Mouse (Mus musculus) splenic B cell, adult 2 months (primary cell): ENCODE results near the gene Hipk4.

Source experiments
- DNase-seq: peaks from one replicate; pipeline ENCODE4 v3.0.0-alpha.2; 2011; ENCODE audit warnings: low read depth, low spot score
- H3K27me3 ChIP-seq: 2 replicates; pipeline ENCODE4 v1.6.1; 2012; ENCODE audit warnings: mild to moderate bottlenecking, low read length, moderate library complexity, mixed read lengths; ENCODE audit not compliant: control insufficient read depth, poor library complexity, insufficient read depth, severe bottlenecking
- H3K36me3 ChIP-seq: 2 replicates; pipeline ENCODE4 v1.6.1; 2012; ENCODE audit warnings: mild to moderate bottlenecking, low read length, moderate library complexity, mixed read lengths; ENCODE audit not compliant: control insufficient read depth, poor library complexity, insufficient read depth, severe bottlenecking

Hipk4 gene

DNA sequence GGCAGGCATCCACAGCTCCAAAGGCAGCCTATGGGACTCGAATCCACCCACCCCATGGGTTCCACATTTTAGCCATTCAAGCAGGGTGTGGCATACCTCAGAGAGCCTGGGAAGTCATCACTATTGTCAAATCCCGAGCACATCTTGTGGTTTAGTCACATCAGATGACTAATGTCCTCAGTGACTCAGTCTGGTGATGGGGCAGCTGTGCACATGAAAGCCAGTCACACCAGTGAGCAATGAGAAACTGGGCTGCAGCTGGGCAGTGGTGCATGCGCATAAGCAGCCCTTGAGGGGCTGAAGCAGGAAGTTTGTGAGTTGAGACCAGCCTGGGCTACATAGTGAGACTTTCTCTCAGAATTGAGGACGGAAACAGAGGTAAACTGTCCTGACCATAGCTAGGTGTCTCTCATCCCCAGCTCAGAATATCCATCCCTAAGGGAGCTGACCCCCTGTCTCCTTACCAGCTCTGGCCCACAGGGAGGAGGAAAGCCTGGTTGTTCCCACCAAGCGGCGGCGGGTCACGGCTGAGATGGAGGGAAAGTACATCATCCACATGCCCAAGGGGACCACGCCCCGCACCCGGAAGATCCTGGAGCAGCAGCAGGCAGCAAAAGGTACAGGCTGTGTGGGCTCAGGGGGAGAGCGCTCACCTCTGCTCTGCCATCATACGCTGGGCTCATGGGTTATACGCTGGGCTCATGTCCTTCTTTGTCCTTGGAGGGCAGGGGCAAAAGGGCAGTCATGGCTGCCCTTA is 51.2 kb downstream of the Hipk4 start:
- peak; percentile 32 for DNase-seq
- no peaks in the 10 kb centered on the region for H3K27me3 ChIP-seq
- peaks cover 1% of the 10 kb centered on the region; the same call in 1 of the 2 replicates for H3K36me3 ChIP-seq

DNA sequence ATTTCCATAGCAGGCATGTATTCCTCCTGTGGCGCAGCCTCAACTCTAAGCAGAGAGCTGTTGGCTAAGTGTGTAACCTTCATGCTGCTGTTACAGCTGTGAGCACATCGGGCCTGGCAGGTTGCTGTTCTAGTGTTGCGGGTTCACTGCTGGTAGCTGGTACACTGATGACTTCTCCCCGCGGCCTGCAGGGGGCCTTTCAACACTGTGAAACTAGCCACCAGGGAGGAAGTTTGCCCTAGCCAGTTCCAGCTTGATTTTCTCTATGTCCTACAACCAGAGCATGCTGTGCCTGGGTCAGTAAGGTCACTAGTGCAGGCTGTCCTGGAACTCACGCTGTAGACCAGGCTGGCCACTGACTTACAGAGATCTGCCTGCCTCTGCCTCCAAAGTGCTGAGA is 53.8 kb downstream of the Hipk4 start:
- Histone ChIP-seq H3K36me3 (peaks cover 1% of the 10 kb centered on the region; the same call in 1 of the 2 replicates), H3K27me3 (no peaks in the 10 kb centered on the region)
- peak; percentile 75 for DNase-seq

DNA sequence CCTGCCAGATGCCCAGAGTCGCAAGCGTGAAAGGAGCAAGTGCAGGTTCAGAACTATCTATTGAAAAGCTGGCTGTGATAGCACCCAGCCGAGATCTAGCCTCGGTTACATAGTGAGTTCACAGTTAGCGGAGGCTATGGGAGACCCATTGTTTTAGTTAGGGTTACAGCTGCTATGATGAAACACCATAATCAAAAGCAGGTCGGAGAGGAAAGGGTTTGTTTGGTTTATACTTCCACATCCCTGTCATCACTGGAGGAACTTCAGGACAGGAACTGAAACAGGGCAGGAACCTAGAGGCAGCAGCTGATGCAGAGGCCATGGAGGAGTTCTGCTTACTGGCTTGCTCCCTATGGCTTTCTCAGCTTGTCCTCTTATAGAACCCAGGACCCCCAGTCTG is 54.5 kb downstream of the Hipk4 start:
- Histone ChIP-seq H3K36me3 (peaks cover 1% of the 10 kb centered on the region; the same call in 1 of the 2 replicates), H3K27me3 (no peaks in the 10 kb centered on the region)
- peak; percentile 19 for DNase-seq

DNA sequence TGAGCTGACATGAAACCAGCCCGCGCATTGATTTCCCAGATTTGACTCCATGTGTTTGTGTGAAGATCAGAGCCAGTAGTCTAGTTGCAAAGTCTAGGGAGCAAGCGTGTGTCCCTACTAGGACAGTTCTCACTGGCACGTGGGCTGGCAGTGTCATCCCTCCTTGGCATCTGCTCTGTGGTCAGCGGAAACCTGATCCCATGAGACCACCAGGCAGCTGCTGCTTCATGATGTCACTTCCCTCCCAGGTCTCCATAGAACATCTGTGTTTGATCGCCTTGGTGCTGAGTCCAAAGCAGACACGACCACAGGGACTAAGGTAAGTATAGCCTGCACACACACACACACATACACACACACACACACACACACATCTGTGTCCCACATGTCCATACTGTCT is 55.4 kb downstream of the Hipk4 start:
- DNase-seq = peak; percentile 51
- Histone ChIP-seq H3K36me3 (peaks cover 1% of the 10 kb centered on the region; the same call in 1 of the 2 replicates), H3K27me3 (no peaks in the 10 kb centered on the region)

DNA sequence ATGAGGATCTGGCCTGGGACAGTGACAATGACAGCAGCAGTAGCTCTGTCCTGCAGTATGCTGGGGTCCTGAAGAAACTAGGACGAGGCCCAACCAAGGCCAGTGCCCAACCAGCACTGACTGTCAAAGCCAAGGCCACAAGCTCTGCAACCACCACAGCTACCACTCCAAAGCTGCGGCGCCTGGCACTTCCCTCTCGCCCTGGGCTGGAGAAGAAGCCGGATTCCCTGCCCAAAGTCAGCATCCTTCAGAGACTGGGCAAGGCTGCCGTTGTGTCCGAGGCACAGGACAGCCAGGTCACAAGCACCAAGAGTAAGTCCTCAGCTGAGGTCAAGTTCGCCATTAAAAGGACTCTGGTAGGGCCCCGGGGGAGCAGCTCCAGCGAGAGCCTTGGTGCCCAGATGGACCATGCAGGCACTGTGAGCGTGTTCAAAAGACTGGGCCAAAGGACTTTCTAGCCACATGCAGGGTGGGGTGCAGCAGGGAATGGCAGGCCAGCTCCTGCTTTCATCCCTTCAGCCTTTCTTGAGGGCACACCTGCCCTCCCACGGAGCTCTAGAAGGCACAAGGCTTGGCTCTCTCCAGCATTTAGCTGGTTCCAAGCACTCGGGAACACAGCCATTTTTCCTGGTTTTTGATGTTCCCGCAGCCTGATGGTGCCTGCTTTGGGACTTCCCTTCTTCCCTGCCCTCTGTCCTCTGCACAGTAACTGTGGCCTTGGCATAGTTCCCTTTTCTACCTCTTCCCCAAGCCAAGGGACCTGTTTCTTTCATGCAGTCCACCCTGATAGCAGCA is 57.5 kb downstream of the Hipk4 start:
- H3K27me3 ChIP-seq = no peaks in the 10 kb centered on the region
- H3K36me3 ChIP-seq = no peaks in the 10 kb centered on the region; the same call in 1 of the 2 replicates
- no peak for DNase-seq
